Mouse (Mus musculus) cerebellum, adult 2 months (tissue): ENCODE measurements around the gene Heyl. TPM values are rescaled to one million over a fixed set of nuclear protein-coding genes. Genes with fewer than 3 reads are reported as not detected.

Experiments used
- DNase-seq, 2 experiments: peaks; one replicate each; pipeline ENCODE4 v3.0.0; 2021
- H3K27ac ChIP-seq: fragments of 200-500 bp; 2 replicates; pipeline ENCODE4 v1.5.1; 2012; ENCODE audit warnings: low read length, control low read depth, inconsistent platforms; ENCODE audit not compliant: insufficient read depth
- H3K27me3 ChIP-seq: fragments of 200-500 bp; 2 replicates; pipeline ENCODE4 v1.6.1; 2012; ENCODE audit warnings: inconsistent platforms, mild to moderate bottlenecking, low read length, moderate library complexity; ENCODE audit not compliant: control insufficient read depth, insufficient read depth
- H3K4me1 ChIP-seq: fragments of 200-500 bp; 2 replicates; pipeline ENCODE4 v1.6.1; 2011; ENCODE audit warnings: low read length; ENCODE audit not compliant: control insufficient read depth, insufficient read depth
- H3K4me3 ChIP-seq: fragments of 200-500 bp; replicated peaks from 2 replicates; pipeline ENCODE3; 2011; ENCODE audit warnings: mild to moderate bottlenecking, low read depth, low read length, control low read depth; ENCODE audit not compliant: insufficient read depth
- CTCF ChIP-seq: fragments of 200-500 bp; IDR thresholded peaks from 2 replicates; pipeline ENCODE4 v1.5.1; 2011; ENCODE audit warnings: low read depth, mild to moderate bottlenecking, control low read depth, low read length, moderate library complexity, borderline replicate concordance; ENCODE audit not compliant: insufficient read depth
- POLR2A ChIP-seq: fragments of 200-500 bp; IDR thresholded peaks from 2 replicates; pipeline ENCODE4 v1.6.1; 2011; ENCODE audit warnings: low read length, control low read depth, borderline replicate concordance; ENCODE audit not compliant: insufficient read depth
- WGBS: fragments of 180-500 bp; shearing (Covaris S2); methylation state at CpG from one replicate; pipeline ENCODE4 v1.1.7; 2018; 5-methylcytosine and 5-hydroxymethylcytosine counted together
- polyA plus RNA-seq: library from polyadenylated mRNA; depleted of rRNA; stranded (reverse); fragments of >200 nt; gene quantifications from 2 replicates; pipeline ENCODE4 v1.2.3, GENCODE M21; 2012

Gene Heyl
- polyA plus RNA-seq, 1 experiment: 3.5 TPM

DNA sequence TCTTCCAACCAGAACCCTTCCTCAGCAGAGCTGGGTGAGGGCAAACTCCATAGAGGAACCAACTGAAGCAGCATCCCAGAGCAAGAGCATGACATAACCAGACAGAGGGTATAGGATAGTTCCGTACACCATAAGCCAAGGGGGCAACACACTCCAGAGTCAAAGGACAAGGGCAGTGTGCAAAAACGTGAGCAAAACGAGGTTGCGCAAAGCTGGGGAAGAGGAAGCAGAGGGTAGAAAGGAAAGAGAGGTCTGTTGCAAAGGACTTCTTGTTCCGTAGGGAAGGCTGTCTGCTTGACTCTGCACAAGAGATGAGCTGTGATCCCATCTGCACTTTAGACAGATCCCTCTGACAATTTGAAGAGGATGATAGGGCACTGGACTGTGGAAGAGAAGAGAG lies 26.0 kb upstream of the Heyl start:
- Histone ChIP-seq H3K27me3 (no peaks in the 10 kb centered on the region), H3K4me1 (peaks cover 6% of the 10 kb centered on the region; the same call in 1 of the 2 replicates), H3K4me3 (no peak overlapping the region), H3K27ac (no peak overlapping the region)
- WGBS: 80% methylated on average over 5 of the region's 5 CpGs
- TF ChIP-seq POLR2A (no peak), CTCF (no peak)
- DNase-seq: no peak

- Histone ChIP-seq H3K27ac (no peak overlapping the region), H3K27me3 (no peaks in the 10 kb centered on the region), H3K4me3 (no peak overlapping the region), H3K4me1 (no peaks in the 10 kb centered on the region)
- TF ChIP-seq POLR2A: no peak
- no peak for TF ChIP-seq CTCF
- no peak for DNase-seq
- 67% methylated on average over 8 of the region's 8 CpGs for WGBS
Observed at GRCm38 (mm10) chr4:123210996-123211395, 22.4 kb upstream of the Heyl start.

GRCm38 (mm10) chr4:123211453-123211852 lies 21.9 kb upstream of the Heyl start:
- Histone ChIP-seq H3K4me1 (no peaks in the 10 kb centered on the region), H3K4me3 (no peak overlapping the region), H3K27ac (no peak overlapping the region), H3K27me3 (no peaks in the 10 kb centered on the region)
- 63% methylated on average over 5 of the region's 5 CpGs for WGBS
- TF ChIP-seq POLR2A (no peak), CTCF (no peak)
- DNase-seq: no peak

DNA sequence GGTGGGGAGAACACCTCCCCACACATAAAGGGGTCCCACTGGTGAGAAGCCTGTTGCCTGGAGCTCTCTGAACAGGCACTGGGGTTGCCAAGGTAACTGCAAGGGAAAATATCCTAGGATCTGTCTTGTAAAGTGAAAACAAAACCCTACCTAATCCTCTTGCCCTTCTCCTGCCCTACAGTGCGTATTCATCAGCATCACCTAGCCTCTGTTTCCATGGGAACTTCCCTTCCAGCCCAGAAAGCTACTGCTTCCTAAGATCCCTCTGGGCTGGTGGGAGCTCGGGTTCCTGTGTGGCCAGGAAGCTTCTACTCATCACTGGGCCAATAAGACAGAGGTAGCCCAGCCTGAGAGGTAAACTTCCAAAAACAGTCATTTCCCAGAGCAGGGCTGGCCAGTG lies 21.0 kb upstream of the Heyl start:
- TF ChIP-seq CTCF (no peak), POLR2A (no peak)
- no peak for DNase-seq
- no peak overlapping the region for H3K27ac ChIP-seq
- H3K4me1 ChIP-seq: no peaks in the 10 kb centered on the region
- 53% methylated on average over 2 of the region's 2 CpGs for WGBS
- no peaks in the 10 kb centered on the region for H3K27me3 ChIP-seq
- H3K4me3 ChIP-seq: no peak overlapping the region

- no peak for DNase-seq
- 87% methylated on average over 9 of the region's 9 CpGs for WGBS
- TF ChIP-seq CTCF: no peak
- TF ChIP-seq POLR2A: no peak
- H3K4me3 ChIP-seq: no peak overlapping the region
- H3K4me1 ChIP-seq: no peaks in the 10 kb centered on the region
- no peak overlapping the region for H3K27ac ChIP-seq
- no peaks in the 10 kb centered on the region for H3K27me3 ChIP-seq
Observed at GRCm38 (mm10) chr4:123213975-123214374, 19.4 kb upstream of the Heyl start.

- Histone ChIP-seq H3K27ac (no peak overlapping the region), H3K4me1 (no peaks in the 10 kb centered on the region), H3K4me3 (no peak overlapping the region), H3K27me3 (no peaks in the 10 kb centered on the region)
- WGBS: 56% methylated on average over 1 of the region's 1 CpGs
- no peak for TF ChIP-seq POLR2A
- no peak for TF ChIP-seq CTCF
- DNase-seq: no peak
Observed at GRCm38 (mm10) chr4:123215367-123215766, 18.0 kb upstream of the Heyl start.

- Histone ChIP-seq H3K27me3 (no peaks in the 10 kb centered on the region), H3K27ac (no peak overlapping the region), H3K4me3 (no peak overlapping the region), H3K4me1 (no peaks in the 10 kb centered on the region)
- TF ChIP-seq CTCF (peak; percentile 77), POLR2A (no peak)
- peak; percentile 33 to 42 for DNase-seq
- WGBS: 24% methylated on average over 1 of the region's 1 CpGs
Observed at GRCm38 (mm10) chr4:123216782-123217181, 16.6 kb upstream of the Heyl start.

DNA sequence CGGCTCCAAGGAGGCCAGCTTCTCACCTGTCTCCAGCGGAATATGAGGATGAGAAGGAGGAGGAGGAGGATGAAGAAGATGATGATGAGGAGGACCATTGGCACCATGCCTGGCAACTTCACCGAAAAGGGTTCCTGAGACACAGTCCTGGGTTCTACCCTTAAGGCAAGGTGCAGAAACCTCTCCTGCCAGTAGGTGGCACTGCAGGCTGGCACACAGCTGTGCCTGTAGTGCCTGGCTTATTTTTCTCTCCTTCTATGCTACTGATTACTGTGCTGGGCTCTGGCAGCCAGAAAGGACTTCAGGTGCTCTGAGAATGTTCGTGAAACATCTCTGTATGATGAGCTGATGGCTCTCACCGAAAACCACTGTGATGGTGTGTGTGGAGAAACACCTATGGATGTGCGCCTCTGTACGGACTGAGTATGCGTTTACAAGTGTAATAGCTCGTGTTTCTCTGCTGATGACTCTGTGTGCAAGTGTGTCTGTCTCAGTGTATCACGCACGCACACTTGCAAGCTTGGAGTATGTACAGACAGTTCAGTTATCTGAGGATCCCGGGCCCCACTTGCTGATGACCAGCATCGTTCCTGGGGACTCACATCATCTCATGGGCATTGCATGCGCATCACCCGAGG lies 13.5 kb upstream of the Heyl start:
- no peaks in the 10 kb centered on the region for H3K27me3 ChIP-seq
- TF ChIP-seq POLR2A: no peak
- peak; percentile 99 for TF ChIP-seq CTCF
- 70% methylated on average over 15 of the region's 15 CpGs for WGBS
- DNase-seq: peak; percentile 56 to 78
- no peak overlapping the region for H3K27ac ChIP-seq
- H3K4me3 ChIP-seq: no peak overlapping the region
- no peaks in the 10 kb centered on the region for H3K4me1 ChIP-seq
